Mouse (Mus musculus) R1 (cell line): ENCODE measurements around the gene Zfhx3.

Source experiments
- DNase-seq: peaks from one replicate; pipeline ENCODE4 v3.0.0-alpha.2; 2018; ENCODE audit warnings: low read depth, low spot score

Zfhx3 gene

DNA sequence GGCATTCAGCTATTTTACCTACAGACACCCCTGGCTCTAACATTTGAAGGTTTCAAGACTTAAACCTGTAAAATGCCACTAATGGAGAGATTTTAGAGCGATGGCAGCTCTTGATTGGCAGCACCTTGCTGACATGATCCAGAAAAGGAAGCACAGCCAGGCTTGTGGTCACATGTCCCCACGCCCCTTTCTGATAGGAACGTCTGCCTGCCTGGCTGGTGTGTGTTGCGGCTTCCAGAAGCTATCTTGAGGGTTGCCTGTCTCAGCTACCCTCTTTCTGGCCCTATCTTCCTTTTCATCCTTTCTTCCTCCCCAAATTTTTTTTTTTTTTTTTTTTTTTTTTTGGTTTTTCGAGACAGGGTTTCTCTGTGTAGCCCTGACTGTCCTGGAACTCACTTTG, 899.9 kb downstream of the Zfhx3 start:
- no peak for DNase-seq

DNA sequence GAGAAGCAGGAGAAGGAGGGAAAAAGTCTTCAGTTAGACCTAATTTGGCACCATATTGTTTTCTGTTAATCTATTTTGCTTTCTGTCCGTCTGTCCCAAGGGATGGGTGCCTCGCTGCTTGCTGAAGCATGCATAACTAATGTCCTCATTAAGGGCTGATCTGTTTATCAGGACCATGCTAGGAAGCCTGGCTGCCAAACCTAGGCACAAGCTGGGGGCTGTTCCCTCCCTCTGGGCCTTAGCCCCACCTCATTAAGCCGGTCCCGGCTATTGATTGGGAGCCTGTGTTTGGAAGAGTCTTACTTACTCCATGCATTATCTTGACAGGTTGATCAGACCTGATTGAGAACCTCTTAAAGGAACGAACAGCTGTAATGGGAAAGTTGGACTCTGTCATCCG, 903.7 kb downstream of the Zfhx3 start:
- no peak for DNase-seq

GRCm38 (mm10) chr8:108846827-108847226, 904.4 kb downstream of the Zfhx3 start:
- no peak for DNase-seq

DNA sequence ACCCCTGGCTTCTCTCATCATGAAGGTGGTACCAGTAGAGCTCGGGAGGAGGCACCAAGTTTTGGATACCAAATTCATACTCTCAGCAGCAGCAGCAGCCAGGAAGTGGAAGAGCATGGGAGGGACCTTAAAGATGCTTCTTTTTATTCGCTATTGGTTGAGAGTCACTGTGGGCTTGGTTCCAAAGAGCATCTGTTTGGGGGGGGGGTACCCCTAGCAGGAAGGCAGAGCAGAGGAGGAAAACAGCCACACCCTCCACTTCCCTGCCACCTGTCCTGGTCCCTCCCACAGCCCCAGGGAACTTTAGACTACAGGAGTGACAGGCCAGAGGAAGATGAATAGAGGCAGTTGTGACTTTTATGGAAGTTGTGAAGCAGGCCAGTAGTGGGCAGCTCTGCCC, 904.9 kb downstream of the Zfhx3 start:
- peak; percentile 14 for DNase-seq

DNA sequence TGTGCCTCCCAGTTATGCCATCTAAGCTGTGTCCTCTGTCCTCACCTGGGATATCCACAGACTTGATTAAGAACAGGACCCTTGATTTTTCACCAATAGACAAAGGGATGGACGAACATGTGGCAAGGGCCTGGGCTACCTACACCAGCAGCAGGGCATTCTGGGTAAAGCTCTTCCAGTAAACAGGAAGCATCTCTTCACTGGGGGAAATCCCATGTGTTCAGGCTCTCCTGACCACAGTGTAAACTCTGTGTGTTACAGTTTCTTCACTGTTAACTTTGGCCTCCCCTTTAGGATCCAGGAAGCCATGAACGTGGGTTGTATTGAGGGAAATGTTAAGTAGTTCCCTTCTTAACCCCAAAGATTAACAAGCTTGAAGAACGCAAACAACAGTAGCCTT, 906.0 kb downstream of the Zfhx3 start:
- no peak for DNase-seq

GRCm38 (mm10) chr8:108853028-108853427, 910.6 kb downstream of the Zfhx3 start:
- no peak for DNase-seq

GRCm38 (mm10) chr8:108854444-108855102, 912.1 kb downstream of the Zfhx3 start:
- DNase-seq: no peak

DNA sequence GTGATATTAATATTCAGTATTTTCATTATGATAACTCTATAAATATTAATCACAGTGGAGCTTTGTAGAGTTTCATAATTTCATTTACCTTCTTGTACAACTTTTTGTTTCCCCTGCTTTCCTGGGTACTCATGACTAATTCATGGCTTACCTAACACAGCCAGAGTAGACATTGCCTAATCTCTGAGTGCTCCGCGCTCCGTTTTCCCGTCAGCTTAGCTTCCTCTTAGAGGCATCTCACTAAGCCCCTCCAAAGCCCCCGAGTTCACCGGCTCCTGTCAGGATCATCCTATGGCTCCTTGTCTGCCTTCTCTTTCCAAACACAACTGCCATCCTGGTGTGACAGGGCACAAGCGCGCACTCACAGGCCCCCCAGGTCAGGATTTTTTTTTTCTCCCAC, 916.6 kb downstream of the Zfhx3 start:
- DNase-seq: no peak

- no peak for DNase-seq
Measured at GRCm38 (mm10) chr8:108859983-108860382, 917.5 kb downstream of the Zfhx3 start.

GRCm38 (mm10) chr8:108863440-108863839, 921.0 kb downstream of the Zfhx3 start:
- DNase-seq: no peak

DNA sequence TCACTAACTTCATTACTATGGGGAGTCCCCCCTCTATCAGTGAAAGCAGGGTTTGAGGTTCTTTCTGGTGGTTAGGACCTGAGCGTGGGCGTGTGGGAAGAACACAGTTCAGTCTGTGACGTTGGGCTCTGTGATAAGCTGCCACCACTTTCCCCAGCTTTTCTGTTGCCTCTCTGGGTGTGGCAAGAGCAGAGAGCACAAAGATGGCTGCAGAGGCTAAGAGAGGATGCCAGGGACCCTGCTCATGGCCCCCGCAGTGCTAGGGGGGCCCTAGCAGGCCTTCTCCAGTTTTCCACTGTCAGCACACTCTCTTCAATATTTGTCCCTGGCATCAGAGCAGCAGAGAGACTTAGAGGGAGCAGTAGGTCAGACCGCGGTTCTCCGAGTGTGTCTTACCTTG, 924.0 kb downstream of the Zfhx3 start:
- DNase-seq: no peak

DNA sequence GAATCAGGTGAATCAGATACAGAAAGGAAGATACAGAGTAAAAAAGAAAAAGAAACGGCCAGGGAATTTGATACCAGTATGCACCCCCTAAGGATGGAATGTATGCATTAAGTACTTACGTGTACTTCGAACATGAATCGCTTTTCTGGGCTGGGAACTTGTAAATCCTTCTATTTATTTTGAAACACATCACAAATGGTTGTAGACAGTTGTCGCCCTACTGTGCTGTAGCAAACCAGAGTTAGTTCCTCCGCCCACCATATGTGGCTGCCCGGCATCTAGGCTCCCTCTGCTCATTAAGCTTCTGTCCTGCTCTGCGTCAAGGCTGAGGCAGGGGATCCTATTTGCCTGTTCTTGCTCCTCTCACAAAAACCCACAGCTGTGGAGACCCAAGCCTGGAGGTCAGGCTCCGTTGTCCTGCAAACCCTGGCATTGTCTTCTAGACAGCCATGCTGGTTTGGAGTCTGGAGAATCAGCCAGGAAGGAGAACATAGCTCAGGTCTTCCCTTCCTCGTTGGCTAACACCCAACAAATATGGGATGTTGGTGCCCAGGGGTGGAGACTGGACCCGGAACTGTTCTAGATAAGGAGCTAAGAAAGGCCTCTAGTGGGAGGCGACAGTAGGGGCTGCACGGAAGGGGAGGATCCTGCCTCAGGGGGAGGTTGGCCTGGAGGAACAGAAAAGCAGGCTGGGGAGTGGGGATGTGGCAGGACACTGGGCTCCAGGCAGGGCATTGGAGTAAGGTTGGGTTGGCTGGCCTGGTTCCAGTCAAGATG, 925.2 kb downstream of the Zfhx3 start:
- DNase-seq: no peak

DNA sequence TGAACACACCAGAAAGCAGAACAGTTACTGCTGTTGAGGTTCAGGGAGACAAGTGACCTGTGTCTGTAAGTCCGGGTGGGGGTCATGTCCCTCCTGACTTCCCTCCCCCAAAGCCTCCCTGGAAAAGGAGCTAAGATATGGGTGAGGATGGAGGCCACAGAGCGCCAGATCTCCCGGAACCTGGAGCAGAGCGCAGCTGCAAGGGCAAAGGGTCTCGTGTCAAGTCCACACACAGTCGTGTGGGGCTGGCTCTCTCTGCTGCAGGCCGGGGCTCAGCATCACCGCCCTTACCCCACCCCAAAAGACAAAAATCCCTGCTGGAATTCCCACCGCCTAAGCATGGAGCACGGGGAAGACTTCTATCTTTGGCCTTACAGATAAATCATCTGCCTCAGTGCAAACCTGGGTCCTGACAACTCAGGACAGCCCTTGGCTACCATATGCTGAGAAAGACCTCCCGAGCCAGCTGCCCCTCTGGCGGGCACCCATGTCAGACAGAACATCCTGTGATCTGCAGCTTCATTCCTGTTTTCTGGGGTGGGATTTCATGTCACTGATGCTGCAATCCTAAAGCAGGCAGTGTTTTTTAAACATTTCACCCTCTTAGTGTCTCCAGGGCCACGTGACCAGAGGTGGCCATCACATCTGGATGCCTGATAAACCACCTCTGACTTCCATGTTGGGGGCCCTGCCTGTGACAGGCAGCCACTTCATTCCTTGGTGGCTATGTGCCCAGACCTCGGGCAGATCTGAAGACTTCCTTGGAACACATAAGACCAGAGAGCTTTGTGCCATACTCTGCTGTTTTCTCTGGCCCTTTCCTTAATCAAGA, 926.0 kb downstream of the Zfhx3 start:
- no peak for DNase-seq

DNA sequence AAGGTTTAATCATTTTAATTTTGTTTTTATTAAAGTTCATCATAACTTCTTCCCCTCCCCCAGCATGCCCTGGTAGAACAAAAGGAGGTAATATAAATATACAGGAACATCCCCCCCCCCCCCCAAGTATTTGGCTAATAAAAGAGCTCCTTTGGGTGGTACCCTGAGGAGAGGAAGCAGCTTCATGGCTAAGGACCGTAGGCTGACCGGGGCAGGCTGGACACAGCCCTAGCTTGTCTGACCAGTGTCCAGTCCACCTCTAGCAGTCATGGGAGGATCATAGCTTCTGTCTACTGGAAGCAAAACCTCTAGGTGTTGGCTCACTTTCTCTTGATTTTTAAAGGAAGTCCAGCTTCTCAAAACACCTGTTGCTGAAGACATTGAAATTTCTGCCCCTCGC, 927.0 kb downstream of the Zfhx3 start:
- no peak for DNase-seq

DNA sequence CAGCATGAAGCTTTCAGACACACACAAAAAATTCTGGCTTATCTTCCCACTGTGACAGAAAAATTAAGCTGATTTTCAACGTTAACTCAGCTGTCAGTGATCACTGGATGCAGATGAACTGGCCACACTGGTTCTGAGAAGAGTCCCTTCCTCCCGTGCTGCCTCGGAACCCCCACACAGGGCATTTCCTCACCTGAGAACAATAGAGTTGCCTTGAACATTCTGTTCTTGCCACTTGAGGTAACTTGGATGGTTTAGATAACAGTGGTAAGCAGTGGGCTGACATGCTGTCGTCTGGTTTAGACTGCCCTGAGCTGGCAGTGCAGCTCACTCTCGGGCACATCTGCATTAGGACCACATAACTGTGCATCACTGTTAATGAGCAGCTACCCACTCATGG, 927.5 kb downstream of the Zfhx3 start:
- DNase-seq: no peak

GRCm38 (mm10) chr8:108870371-108870770, 927.9 kb downstream of the Zfhx3 start:
- no peak for DNase-seq

- DNase-seq: no peak
Measured at GRCm38 (mm10) chr8:108875722-108876121, 933.3 kb downstream of the Zfhx3 start.

- DNase-seq: no peak
Measured at GRCm38 (mm10) chr8:108880101-108880500, 937.7 kb downstream of the Zfhx3 start.

- DNase-seq: no peak
Measured at GRCm38 (mm10) chr8:108881336-108881735, 938.9 kb downstream of the Zfhx3 start.

DNA sequence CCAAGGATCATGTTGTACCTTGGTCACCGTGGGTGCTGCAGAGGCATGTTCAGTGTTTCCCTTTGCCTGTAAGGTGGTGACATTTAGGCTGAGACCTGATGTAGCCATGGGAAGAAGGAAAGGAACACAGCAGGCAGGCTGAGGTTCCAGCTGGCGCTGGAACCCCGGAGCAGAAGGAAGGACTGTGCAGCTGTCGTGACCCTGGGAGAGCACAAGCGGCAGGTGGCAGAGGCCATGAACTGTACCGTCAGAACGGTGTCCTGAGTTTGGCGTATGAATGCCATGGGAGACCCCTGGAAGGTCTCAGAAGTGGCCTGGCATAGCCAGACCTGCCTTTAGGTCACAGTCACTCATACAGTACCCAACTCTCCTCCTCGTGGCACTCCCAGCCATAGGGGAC, 939.6 kb downstream of the Zfhx3 start:
- no peak for DNase-seq

DNA sequence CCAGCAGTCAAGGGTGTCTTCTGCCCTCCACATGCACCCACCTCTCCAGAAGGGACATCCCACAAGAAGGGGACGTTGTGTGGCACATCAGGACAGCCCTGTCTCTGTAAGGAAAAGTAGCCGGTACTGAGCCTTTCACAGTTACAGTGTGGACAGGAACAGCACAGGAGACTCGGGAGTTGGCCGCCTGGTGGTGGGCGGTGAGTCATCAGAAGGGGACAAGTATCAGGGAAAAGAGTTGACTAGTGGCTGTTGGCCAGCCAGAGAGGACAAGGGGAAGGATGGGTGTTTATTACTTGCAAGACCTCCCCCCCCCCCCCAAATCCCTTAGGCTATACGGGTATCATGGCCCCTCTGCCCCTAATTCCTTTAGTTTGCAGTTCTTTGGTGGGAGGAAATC, 940.9 kb downstream of the Zfhx3 start:
- no peak for DNase-seq

DNA sequence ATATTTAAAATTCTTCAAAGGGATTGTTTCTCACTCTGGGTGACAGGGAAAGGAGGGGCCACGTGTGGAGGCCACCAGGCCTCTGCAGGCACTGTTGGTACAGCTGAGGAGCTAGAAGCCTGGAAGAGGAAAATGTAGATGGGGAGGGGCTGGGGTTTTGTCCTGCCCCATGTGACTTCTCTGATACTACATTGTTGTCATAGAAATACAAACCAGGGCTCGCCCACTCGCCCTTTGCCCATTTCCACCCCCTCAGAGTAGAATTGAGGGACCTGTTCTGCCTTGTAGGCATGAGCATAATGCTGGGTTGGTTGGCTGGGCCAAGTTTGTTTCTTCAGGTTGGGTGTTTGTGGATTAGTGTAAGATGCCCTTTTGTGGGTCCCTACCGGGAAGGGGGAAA, 942.5 kb downstream of the Zfhx3 start:
- DNase-seq: no peak

- no peak for DNase-seq
Measured at GRCm38 (mm10) chr8:108885450-108885849, 943.0 kb downstream of the Zfhx3 start.
